Mouse (Mus musculus) small intestine, adult 2 months (tissue): ENCODE data around the gene Corin.

Experiments
- CTCF ChIP-seq: fragments of 200-500 bp; IDR thresholded peaks from 2 replicates; pipeline ENCODE4 v1.5.1; 2012; ENCODE audit warnings: low read depth, mild to moderate bottlenecking, control low read depth, inconsistent platforms, low read length, moderate library complexity, mixed read lengths; ENCODE audit not compliant: insufficient replicate concordance, insufficient read length; ENCODE audit errors: extremely low read depth
- POLR2A ChIP-seq: fragments of 200-500 bp; IDR thresholded peaks from 2 replicates; pipeline ENCODE4 v1.6.1; 2012; ENCODE audit warnings: low read depth, mild to moderate bottlenecking, control low read depth, inconsistent platforms, low read length, moderate library complexity

DNA sequence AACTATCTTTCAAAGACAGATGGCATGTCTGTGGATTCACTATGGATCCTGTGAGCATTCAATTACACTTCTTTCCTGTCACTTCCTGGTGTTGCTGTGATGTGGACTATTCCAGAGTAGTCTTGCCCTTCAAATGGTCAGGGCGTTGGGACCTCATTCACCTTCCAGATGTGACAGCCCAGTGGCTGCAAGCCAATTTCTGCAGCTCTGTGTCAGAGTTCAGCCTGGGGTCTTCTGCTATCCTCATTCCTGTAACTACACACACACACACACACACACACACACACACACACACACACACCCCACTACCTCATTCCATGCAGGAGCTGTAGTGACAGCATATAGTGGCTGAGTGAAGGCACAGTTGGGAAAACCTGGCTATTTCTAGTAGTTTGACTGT lies 122.1 kb downstream of the Corin start:
- no peak for TF ChIP-seq CTCF
- no peak for TF ChIP-seq POLR2A
